Mouse (Mus musculus): ENCODE data around the gene Gm10358. TPM values are rescaled to one million over a fixed set of nuclear protein-coding genes. Genes with fewer than 3 reads are reported as not detected.
"Not testable (repeated sequence)": the region's sequence is repeated elsewhere in the genome, so short reads cannot be mapped to it uniquely, and the experiment has no call there.

Gm10358 gene
- under 1 TPM in 1 of 2 experiments, not detected in 1; 0.22 TPM for total RNA-seq (2021)
- long read RNA-seq, experiment 1, partial matches to known transcripts, result 0 of 2 reads
- long read RNA-seq, experiment 1, other reads (novel, unspliced or antisense), result 0 of 2 reads
- long read RNA-seq, experiment 2, result 0 reads

GRCm38 (mm10) chr8:75406489-75406888, at the start of gene Gm10358:
Gene Gm10358 (minus strand): TSS chr8:75406589.
- no peak for DNase-seq
- intact Hi-C loops (cut with DNase I), result no loop called here

GRCm38 (mm10) chr8:75448394-75448793, 42.0 kb upstream of the Gm10358 start, which contains the start of gene Iqcm:
Gene Iqcm (plus strand): TSS chr8:75448694.
- intact Hi-C loops (cut with DNase I), result no loop called here
- DNase-seq, result no peak

DNA sequence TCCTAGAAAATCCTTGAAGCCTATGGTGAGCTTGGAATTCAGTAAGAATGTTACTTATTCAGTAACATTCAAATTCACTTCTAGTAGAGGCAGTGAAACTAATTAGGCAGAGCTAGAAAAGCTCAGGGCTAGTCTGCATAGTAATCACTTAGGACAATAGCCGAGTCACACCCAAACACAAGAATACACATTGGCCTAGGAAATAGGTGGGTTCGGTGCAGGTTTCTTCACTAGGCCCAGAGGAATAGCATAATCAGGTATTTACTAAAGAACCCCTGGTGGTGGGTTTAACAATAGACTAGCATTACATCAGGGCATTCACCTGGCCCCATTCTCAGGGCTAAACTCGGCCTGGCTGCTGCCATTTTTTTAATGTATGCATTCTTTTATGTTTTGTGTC, 9.3 kb upstream of the Gm10358 start:
- intact Hi-C loops (cut with DNase I); DNase-seq: not testable (repeated sequence)

DNA sequence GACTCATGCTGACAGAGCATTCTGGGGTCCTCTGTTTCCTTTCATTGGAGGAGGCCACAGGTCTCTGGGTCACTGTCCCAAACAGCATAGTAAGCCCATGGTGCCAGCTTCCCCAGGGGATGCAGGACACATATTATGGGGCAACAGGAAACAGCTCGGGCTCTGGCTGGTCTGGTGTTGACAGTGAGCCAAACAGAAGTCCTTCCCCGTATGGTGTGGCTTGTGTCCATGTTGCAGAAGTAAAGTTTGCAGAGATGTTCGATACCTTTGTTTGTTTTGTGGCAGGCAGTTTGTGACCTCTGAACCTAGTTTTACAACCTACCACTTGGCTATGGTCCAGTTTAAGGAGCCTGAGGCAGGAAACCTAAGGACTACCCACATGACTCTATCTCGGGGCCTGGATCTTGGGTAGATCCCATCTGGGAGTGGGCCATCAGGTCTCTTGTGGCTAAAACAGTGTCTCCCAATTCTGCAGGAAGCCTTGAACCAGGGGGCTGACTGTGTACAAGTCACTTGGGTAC, 21.6 kb downstream of the Gm10358 start:
- no peak for DNase-seq
- intact Hi-C loops (cut with DNase I), result no loop called here

GRCm38 (mm10) chr8:75375530-75376123, 30.8 kb downstream of the Gm10358 start:
- intact Hi-C loops (cut with DNase I), result no loop called here
- DNase-seq, result no peak

DNA sequence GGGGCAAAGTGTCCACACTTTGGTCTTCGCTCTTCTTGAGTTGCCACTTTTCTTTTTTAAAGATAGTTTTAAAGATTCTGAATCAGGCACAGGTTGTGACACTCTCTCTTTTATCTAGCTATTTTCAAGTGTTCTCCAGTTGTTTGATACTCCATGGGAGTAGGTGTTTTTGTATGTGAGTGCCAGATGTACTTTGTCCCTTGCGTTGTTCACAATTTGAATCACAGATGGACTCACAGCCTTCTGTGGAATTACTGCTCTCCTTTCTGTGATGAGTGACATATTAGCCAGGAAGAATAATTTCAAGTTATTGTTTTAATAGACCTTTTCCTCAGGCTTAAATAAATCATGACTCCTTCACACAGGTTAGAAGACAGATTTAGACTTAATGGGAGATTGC, 34.4 kb downstream of the Gm10358 start:
- intact Hi-C loops (cut with DNase I), result no loop called here
- no peak for DNase-seq

Other genes with a start within 250 kb of the Gm10358 start
- 1 to 10 TPM; 2.2 to 2.5 TPM for gene Rasd2, start 192.6 kb downstream of the Gm10358 start, total RNA-seq (2021)
- not detected for gene Iqcm, start 42.1 kb upstream of the Gm10358 start, total RNA-seq (2021)